Mouse (Mus musculus) myocyte (in vitro differentiated cells): Measurements from ENCODE around the gene Wfdc1.

Source experiments
- CEBPB ChIP-seq: IDR thresholded peaks from 2 replicates; pipeline ENCODE4 v1.6.1; 2011; ENCODE audit warnings: mild to moderate bottlenecking, moderate library complexity; ENCODE audit not compliant: poor library complexity, insufficient read depth, severe bottlenecking
- POLR2A ChIP-seq: IDR thresholded peaks from one replicate; pipeline ENCODE4 v1.6.1; 2011; ENCODE audit warnings: low read depth, mild to moderate bottlenecking, control low read depth, moderate library complexity; ENCODE audit not compliant: insufficient read length
- POLR2AphosphoS2 ChIP-seq: IDR thresholded peaks from one replicate; pipeline ENCODE4 v1.6.1; 2011; ENCODE audit warnings: low read depth, control low read depth; ENCODE audit not compliant: insufficient read length
- SRF ChIP-seq: IDR thresholded peaks from one replicate; pipeline ENCODE4 v1.6.1; 2011; ENCODE audit warnings: low read depth; ENCODE audit not compliant: control insufficient read depth, insufficient read length

GRCm38 (mm10) chr8:119679184-119679583 is 13.0 kb downstream of the Wfdc1 start:
- TF ChIP-seq CEBPB: no peak
- no peak for TF ChIP-seq POLR2AphosphoS2
- TF ChIP-seq POLR2A: no peak
- TF ChIP-seq SRF: no peak
